Mouse (Mus musculus) cerebellum, adult 9-10 months (tissue): ENCODE measurements at regions not wholly inside any gene's neighbourhood (a gene's known extent, or its start where the extent isn't known, plus 50 kb on each side); places are given as distances from the start of the nearest gene placed in this dataset.

Experiments
- DNase-seq: peaks from one replicate; pipeline ENCODE4 v3.0.0; 2022

GRCm38 (mm10) chr8:34542361-34543038 is 431.0 kb upstream of the Gm10131 start:
- no peak for DNase-seq

- DNase-seq: no peak
Measured at GRCm38 (mm10) chr8:34539232-34539631, 427.7 kb upstream of the Gm10131 start.

DNA sequence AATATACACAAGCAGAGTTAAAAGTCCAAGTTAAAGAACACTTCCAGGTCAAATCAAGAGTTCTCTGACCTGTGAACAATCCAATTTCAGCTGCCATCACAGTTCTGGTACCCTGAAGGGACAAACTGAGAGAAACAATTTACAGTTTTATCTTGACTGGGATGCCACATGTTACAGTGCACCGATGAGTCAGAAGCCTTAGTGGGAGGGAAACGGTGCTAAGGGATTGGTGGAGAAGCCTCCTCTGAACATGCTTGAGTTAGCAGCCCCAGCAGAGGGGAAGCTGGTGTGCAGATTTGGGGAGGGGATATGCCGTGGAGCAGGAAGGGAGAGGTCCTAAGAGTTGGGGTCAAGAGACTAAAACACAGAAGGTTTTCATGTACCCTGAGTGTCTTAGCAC is 423.9 kb upstream of the Gm10131 start:
- no peak for DNase-seq

GRCm38 (mm10) chr8:34533421-34533820 is 421.9 kb upstream of the Gm10131 start:
- no peak for DNase-seq

GRCm38 (mm10) chr8:34530896-34531679 is 419.6 kb upstream of the Gm10131 start:
- no peak for DNase-seq

DNA sequence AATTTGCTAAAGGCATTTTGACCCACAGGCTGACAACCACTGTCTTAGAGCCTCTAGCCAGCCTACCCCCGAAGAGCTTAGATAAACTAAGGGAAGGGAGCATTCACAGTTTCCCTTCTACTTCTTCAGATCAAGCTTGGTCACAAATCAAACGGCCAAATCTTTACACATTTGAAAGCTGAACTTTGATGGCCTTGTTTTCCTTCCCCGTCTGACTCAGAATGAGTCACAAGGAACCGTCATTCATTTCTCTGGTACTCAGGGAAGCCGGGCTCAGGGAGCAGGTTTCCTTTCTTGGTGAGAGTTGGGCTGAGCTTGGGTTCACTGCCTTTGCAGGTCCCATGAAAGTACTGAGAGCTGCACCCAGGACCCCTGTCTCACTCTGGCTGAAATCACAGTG is 418.5 kb upstream of the Gm10131 start:
- DNase-seq: no peak

DNA sequence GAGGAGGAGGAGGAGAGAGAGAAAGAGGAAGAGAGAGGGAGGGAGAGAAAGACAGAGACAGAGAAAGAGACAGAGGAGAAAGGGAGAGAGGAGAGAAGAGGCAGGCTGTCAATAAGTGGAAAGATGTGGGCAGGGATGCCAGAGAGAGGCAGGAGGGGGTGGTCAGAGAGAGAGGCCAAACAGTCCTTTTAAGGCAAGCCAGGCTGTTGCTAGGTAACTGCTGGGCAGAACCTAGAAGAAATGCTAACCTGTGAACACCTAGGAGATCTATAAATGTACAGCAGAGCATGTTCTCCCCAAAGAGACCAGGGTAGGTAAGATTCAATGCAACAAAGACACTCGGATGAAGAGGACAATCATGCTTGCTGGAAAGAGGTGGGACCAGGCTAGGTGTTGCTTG is 417.9 kb upstream of the Gm10131 start:
- no peak for DNase-seq

GRCm38 (mm10) chr8:34528213-34528612 is 416.7 kb upstream of the Gm10131 start:
- DNase-seq: no peak

- DNase-seq: no peak
Measured at GRCm38 (mm10) chr8:34525231-34525630, 413.7 kb upstream of the Gm10131 start.

DNA sequence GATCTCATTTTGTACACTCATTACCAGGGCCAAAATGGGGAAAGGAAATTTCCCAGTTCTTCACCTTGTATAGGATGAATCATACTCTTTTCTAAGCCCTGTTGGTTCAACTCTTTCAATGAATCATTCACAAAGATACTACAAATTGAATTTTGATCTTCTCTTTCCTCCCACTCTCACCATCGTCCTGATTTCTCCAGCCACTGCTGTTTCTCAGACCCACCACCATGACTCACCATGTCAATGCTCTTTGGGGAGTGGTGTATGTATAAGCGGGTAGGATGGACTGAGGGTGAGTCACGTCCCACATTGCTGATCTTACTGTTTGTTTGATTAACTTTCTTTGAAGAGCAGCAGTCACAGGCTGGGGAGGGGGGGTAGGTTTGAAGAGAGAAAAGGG is 412.3 kb upstream of the Gm10131 start:
- no peak for DNase-seq

GRCm38 (mm10) chr8:34521316-34521715 is 409.8 kb upstream of the Gm10131 start:
- DNase-seq: no peak

DNA sequence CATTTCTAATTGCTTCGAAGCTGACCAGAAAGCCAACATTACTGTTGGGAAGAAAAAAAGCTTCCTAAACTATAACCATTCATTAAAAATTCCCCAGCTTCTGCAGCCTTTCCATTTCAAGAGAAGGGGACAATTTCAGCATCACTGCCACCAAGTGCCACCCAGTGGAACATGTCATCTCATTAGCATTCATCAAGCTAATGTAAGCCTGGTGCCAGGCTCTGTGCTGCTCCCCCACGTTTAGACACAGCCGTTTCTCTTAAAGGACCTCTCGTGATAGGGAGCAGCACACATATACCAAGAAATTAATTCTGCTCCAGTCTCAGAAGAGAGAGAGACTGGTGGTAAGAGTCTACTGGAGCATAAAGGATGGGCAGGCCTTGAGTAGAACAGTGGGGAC is 409.1 kb upstream of the Gm10131 start:
- DNase-seq: no peak

GRCm38 (mm10) chr8:34513459-34514090 is 402.0 kb upstream of the Gm10131 start:
- DNase-seq: no peak

DNA sequence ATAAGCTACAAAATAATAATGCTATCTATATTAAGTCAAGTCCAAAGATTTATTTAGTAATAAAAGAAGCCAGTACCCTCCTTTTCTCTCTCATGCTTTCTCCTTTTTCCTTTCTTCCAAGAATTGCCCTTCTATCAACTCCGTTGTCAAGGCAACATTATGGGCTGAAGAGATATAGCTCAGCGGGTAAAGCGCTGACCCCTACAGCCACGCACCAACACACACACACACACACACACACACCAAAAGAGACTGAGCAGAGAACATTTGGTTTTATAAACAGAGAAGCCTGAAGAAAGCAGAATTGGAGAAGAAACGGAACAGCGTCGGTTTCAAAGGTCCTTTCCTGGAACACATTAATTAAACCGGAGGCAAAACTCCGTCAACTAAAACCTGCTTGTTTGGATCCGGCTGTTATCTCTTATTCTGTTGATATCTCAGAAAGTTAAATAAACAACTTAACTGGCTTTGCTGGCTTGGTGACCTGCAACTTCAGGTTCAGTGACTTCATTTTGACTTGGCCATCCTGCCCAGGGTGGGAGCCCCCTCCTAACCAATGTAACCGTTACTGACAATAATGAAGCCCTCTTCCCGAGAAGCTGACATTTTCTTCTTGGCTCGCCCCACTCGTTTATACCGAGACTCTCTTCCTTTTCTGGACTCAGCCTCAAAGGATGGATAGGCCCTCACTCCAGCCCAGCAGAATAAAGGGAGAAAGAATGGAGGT is 394.5 kb upstream of the Gm10131 start:
- no peak for DNase-seq

GRCm38 (mm10) chr8:34505102-34505501 is 393.6 kb upstream of the Gm10131 start:
- DNase-seq: no peak

DNA sequence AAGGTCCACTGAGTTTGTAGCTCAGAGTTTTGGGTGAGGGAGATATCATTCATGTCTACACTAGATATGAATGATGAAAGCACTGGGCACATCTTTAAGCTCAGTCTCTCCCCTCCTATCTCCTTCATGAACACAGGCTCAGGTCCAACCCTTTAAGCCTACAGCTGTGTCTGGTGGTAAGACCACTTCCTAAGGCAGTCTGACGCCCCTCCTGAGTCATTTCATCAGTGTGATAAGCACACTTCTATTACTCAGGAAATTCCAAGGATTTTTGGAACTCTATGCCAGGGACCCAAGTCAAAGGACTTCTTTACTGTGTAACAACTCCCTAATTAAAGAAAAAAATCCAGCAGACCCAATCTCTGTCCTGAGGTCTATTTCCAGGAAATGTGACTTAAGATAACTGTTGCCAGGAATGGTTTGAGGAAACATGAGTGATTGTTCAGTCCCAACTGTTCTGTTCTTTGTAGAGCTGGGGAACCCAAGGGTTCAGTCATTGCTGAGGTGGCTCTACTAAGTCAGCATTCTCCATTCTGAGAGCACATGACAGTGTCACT is 391.1 kb upstream of the Gm10131 start:
- DNase-seq: no peak

- no peak for DNase-seq
Measured at GRCm38 (mm10) chr8:34499196-34499595, 387.7 kb upstream of the Gm10131 start.

DNA sequence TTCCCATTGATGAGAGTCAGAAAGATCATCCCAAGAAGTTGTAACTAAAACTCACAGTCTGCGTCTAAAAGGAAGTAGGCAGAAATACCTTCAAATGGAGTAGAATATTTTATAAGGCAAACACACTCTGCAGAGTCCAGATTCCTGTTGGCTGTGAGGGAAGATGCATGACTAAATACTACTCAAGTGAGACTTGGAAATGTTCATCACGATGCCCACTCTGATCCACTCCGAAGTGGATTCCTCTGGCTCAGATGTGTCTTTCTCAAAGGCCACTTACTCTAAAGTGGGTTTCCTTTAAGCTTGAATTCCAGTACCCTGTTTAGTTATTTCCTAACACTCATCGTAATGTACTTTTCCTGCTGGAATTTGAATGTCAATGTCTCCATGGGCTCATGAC is 385.2 kb upstream of the Gm10131 start:
- DNase-seq: no peak

DNA sequence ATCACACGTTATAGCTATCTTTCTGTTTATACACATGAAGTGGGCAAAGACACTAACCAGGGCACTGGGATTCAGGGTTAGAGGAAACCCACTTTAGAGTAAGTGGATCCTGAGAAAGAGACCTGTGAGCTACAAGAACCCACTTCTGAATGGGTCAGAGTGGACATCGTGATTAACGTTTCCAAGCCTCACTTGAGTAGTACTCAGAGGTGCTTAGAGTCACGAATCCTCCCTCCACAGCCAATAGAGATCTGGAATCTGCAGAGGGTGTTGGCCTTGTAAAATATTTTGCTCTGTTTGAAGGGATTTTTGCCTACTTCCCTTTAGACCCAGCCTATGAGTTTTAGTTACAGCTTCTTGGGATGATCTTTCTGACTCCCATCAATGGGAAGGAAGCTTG is 384.4 kb upstream of the Gm10131 start:
- DNase-seq: no peak

- no peak for DNase-seq
Measured at GRCm38 (mm10) chr8:34488746-34489400, 377.3 kb upstream of the Gm10131 start.

DNA sequence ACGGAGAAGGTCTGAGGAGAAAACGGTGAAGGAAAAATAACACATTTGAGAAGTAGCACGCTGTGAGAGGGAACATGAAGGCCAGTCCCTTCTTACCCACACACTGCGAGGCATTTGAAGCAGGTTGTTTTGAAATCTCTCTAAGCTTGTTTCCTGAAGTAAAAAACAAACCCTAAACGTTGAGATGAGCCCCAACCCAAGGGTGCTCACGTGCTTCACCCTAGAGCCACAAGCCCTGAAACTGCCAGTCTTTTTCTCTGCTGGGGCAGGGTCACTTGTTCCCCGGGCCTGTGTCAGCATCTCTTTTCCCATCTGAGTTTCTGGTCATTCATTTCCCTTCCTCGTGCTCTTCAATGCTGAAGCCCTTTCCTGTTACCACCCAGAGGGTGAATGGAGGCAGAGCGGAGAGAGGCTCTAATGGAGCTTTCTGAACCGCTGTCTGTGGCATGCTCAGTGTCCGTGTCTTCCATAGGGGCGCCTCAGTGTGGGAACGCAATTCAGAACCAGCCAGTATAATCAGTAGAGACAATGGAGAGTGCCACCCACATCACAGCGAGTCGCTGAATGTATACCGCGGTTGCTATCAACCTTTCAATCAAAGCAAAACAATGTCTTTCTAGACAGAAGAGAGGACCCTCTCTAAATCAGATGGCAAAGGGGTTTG is 375.0 kb upstream of the Gm10131 start:
- DNase-seq: no peak

DNA sequence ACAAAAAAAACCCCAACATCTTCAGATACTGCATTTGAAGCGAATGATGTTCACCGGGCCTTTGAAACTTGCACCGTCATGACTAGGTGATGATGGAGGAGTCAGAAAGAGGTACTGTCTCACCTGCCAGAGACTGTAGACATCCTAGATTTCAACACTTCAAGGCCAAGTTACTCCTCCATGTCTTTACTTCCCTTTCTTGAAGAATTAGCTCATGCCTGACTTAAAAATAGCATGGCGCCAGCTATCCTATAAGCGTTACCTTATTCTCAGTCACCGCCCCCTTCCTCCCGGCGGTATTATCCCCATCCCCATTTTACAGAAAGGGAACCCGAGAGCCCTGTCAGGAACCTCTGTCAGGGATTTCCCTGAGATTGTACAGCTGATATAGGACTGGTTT is 374.4 kb upstream of the Gm10131 start:
- no peak for DNase-seq
